Mouse (Mus musculus): ENCODE results near the gene AY074887. TPM values are rescaled to one million over a fixed set of nuclear protein-coding genes. Genes with fewer than 3 reads are reported as not detected.

Gene AY074887
- polyA plus RNA-seq, 2 experiments, result 0.20 to 0.43 TPM

- ATAC-seq (ENCODE audit: low FRiP score, low read depth) (no peak), DNase-seq (ENCODE audit: low spot score) (no peak)
- no peaks in the 10 kb centered on the region for H3K9me3 ChIP-seq (ENCODE audit: control insufficient read depth, low read length)
- peaks cover 5% of the 10 kb centered on the region for H3K36me3 ChIP-seq (ENCODE audit: control insufficient read depth, insufficient read depth, low read length)
- H3K9ac ChIP-seq (ENCODE audit: low read depth, low read length, severe bottlenecking), result no peak overlapping the region
- H3K4me1 ChIP-seq (ENCODE audit: control insufficient read depth, insufficient read depth, low read length), result 0 out of 2 replicates have a peak, but pooled peaks cover 4% of the 10 kb centered on the region
- peak overlapping the region; percentile 61 for H3K4me2 ChIP-seq (replicated peaks; ENCODE audit: low read depth, low read length, severe bottlenecking)
- no peak overlapping the region for H3K27ac ChIP-seq (replicated peaks; ENCODE audit: low read depth, low read length)
- WGBS, result 73% methylated on average over 8 of the region's 8 CpGs
- H3K4me3 ChIP-seq (replicated peaks; ENCODE audit: low read length), result peak overlapping the region; percentile 56
- TF ChIP-seq POLR2A (IDR thresholded peaks at IDR 0.05; ENCODE audit: borderline replicate concordance, extremely low read depth, insufficient read depth, insufficient read length), result no peak
- H3K27me3 ChIP-seq (ENCODE audit: control insufficient read depth, insufficient read depth, low read length), result no peaks in the 10 kb centered on the region
Measured at GRCm38 (mm10) chr9:54916401-54916800, 34.4 kb downstream of the AY074887 start.

DNA sequence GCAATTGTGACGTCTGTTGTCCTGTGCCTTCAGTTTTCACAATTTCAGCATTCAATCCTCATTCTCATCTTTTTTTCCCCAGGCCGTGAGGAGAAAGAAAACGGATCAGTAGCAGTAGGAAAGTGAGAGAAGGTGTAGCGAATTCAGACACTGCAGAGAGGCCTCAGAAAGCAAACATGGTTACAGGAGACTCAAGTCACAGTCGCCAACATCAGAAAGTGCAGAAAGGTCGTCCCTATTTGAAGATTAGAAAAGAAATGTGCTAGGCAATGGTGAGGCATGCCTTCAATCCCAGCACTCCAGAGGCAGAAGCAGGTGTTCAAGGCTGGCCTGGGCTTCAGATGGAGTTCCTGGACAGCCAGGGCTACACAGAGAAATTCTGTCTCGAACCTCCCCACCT is 35.2 kb downstream of the AY074887 start:
- Histone ChIP-seq H3K27me3 (ENCODE audit: control insufficient read depth, insufficient read depth, low read length) (no peaks in the 10 kb centered on the region), H3K4me1 (ENCODE audit: control insufficient read depth, insufficient read depth, low read length) (0 out of 2 replicates have a peak, but pooled peaks cover 4% of the 10 kb centered on the region), H3K9ac (ENCODE audit: low read depth, low read length, severe bottlenecking) (no peak overlapping the region), H3K9me3 (ENCODE audit: control insufficient read depth, low read length) (no peaks in the 10 kb centered on the region), H3K36me3 (ENCODE audit: control insufficient read depth, insufficient read depth, low read length) (peaks cover 11% of the 10 kb centered on the region), H3K27ac (replicated peaks; ENCODE audit: low read depth, low read length) (no peak overlapping the region), H3K4me3 (replicated peaks; ENCODE audit: low read length) (no peak overlapping the region), H3K4me2 (replicated peaks; ENCODE audit: low read depth, low read length, severe bottlenecking) (no peak overlapping the region)
- TF ChIP-seq POLR2A (IDR thresholded peaks at IDR 0.05; ENCODE audit: borderline replicate concordance, extremely low read depth, insufficient read depth, insufficient read length), result no peak
- DNase-seq (ENCODE audit: low spot score) (no peak), ATAC-seq (ENCODE audit: low FRiP score, low read depth) (no peak)
- 62% methylated on average over 7 of the region's 7 CpGs for WGBS

- no peak for ATAC-seq (ENCODE audit: low FRiP score, low read depth)
- Histone ChIP-seq H3K4me3 (replicated peaks; ENCODE audit: low read length) (no peak overlapping the region), H3K9me3 (ENCODE audit: control insufficient read depth, low read length) (no peaks in the 10 kb centered on the region), H3K9ac (ENCODE audit: low read depth, low read length, severe bottlenecking) (no peak overlapping the region), H3K27me3 (ENCODE audit: control insufficient read depth, insufficient read depth, low read length) (no peaks in the 10 kb centered on the region), H3K4me2 (replicated peaks; ENCODE audit: low read depth, low read length, severe bottlenecking) (no peak overlapping the region), H3K27ac (replicated peaks; ENCODE audit: low read depth, low read length) (no peak overlapping the region), H3K36me3 (ENCODE audit: control insufficient read depth, insufficient read depth, low read length) (peaks cover 60% of the 10 kb centered on the region), H3K4me1 (ENCODE audit: control insufficient read depth, insufficient read depth, low read length) (no peaks in the 10 kb centered on the region)
- no peak for TF ChIP-seq POLR2A (IDR thresholded peaks at IDR 0.05; ENCODE audit: borderline replicate concordance, extremely low read depth, insufficient read depth, insufficient read length)
- DNase-seq (ENCODE audit: low spot score), result no peak
- WGBS, result 96% methylated on average over 5 of the region's 5 CpGs
Measured at GRCm38 (mm10) chr9:54909446-54909845, 41.4 kb downstream of the AY074887 start.

Other genes with a start within 250 kb of the AY074887 start
- 96.1 and 105 TPM in 2 replicates for gene Wdr61, start 216.5 kb downstream of the AY074887 start, polyA plus RNA-seq (2012; rRNA removed)
- gene Wdr61, start 216.5 kb downstream of the AY074887 start, polyA plus RNA-seq (2014; fragmentation: Nextera tagmentation; extraction: Ambion mirVana), result 159 and 161 TPM in 2 replicates
- gene Crabp1, start 186.2 kb downstream of the AY074887 start, polyA plus RNA-seq (2012; rRNA removed), result 635 and 800 TPM in 2 replicates
- 716 and 755 TPM in 2 replicates for gene Crabp1, start 186.2 kb downstream of the AY074887 start, polyA plus RNA-seq (2014; fragmentation: Nextera tagmentation; extraction: Ambion mirVana)
- 39.2 and 39.9 TPM in 2 replicates for gene Ireb2, start 87.2 kb downstream of the AY074887 start, polyA plus RNA-seq (2012; rRNA removed)
- gene Ireb2, start 87.2 kb downstream of the AY074887 start, polyA plus RNA-seq (2014; fragmentation: Nextera tagmentation; extraction: Ambion mirVana), result 38.0 and 43.0 TPM in 2 replicates
- gene Hykk, start 33.7 kb downstream of the AY074887 start, polyA plus RNA-seq (2012; rRNA removed), result 4.3 and 4.5 TPM in 2 replicates
- gene Hykk, start 33.7 kb downstream of the AY074887 start, polyA plus RNA-seq (2014; fragmentation: Nextera tagmentation; extraction: Ambion mirVana), result 5.9 TPM in 2 replicates
- gene Psma4, start 208 bp downstream of the AY074887 start, polyA plus RNA-seq (2012; rRNA removed), result 198 and 221 TPM in 2 replicates
- gene Psma4, start 208 bp downstream of the AY074887 start, polyA plus RNA-seq (2014; fragmentation: Nextera tagmentation; extraction: Ambion mirVana), result 296 and 297 TPM in 2 replicates
- gene Chrna5, start 29.9 kb upstream of the AY074887 start, polyA plus RNA-seq (2012; rRNA removed), result 1.5 and 2.1 TPM in 2 replicates
- gene Chrna5, start 29.9 kb upstream of the AY074887 start, polyA plus RNA-seq (2014; fragmentation: Nextera tagmentation; extraction: Ambion mirVana), result 1.4 and 2.6 TPM in 2 replicates
- 0.05 and 0.18 TPM in 2 replicates for gene Chrna3, start 75.6 kb upstream of the AY074887 start, polyA plus RNA-seq (2012; rRNA removed)
- gene Chrna3, start 75.6 kb upstream of the AY074887 start, polyA plus RNA-seq (2014; fragmentation: Nextera tagmentation; extraction: Ambion mirVana), result 0.14 and 0.18 TPM in 2 replicates
- 0.57 and 0.85 TPM in 2 replicates for gene Chrnb4, start 97.8 kb upstream of the AY074887 start, polyA plus RNA-seq (2012; rRNA removed)
- gene Chrnb4, start 97.8 kb upstream of the AY074887 start, polyA plus RNA-seq (2014; fragmentation: Nextera tagmentation; extraction: Ambion mirVana), result 0.18 and 0.39 TPM in 2 replicates
- gene Ube2q2, start 197.9 kb upstream of the AY074887 start, polyA plus RNA-seq (2012; rRNA removed), result 18.8 and 19.8 TPM in 2 replicates
- 40.6 and 44.6 TPM in 2 replicates for gene Ube2q2, start 197.9 kb upstream of the AY074887 start, polyA plus RNA-seq (2014; fragmentation: Nextera tagmentation; extraction: Ambion mirVana)